Mouse (Mus musculus): Measurements from ENCODE around the gene Olfr1212. TPM values are rescaled to one million over a fixed set of nuclear protein-coding genes. Genes with fewer than 3 reads are reported as not detected.

The Olfr1212 gene
- total RNA-seq (2021): not detected
- long read RNA-seq, experiment 1: 0 reads
- long read RNA-seq, experiment 2: 0 reads

- no peak for DNase-seq
Observed at GRCm38 (mm10) chr2:88953669-88954068, at the start of gene Olfr1212. TSS of gene Olfr1212 (plus strand) at chr2:88953969.

- no peak for DNase-seq
Observed at GRCm38 (mm10) chr2:88915057-88915456, 38.7 kb upstream of the Olfr1212 start, which contains the start of gene Olfr1209. TSS of gene Olfr1209 (minus strand) at chr2:88915157.

GRCm38 (mm10) chr2:88938011-88938410, 15.8 kb upstream of the Olfr1212 start, which contains the start of gene Olfr1211:
TSS of gene Olfr1211 (minus strand) at chr2:88938111.
- no peak for DNase-seq

GRCm38 (mm10) chr2:88980181-88980580, 26.4 kb downstream of the Olfr1212 start, which contains the start of gene Gm13762:
TSS of gene Gm13762 (minus strand) at chr2:88980281.
- no peak for DNase-seq

- no peak for DNase-seq
Observed at GRCm38 (mm10) chr2:88992553-88992952, 38.8 kb downstream of the Olfr1212 start, which contains the start of gene Olfr1214. TSS of gene Olfr1214 (minus strand) at chr2:88992653.

GRCm38 (mm10) chr2:89006873-89007272, 53.1 kb downstream of the Olfr1212 start, which contains the start of gene Olfr1215:
TSS of gene Olfr1215 (minus strand) at chr2:89006973.
- DNase-seq: no peak

Other genes with a start within 250 kb of the Olfr1212 start
- gene Olfr1196, start 249.4 kb upstream of the Olfr1212 start, total RNA-seq (2021): not detected
- gene Olfr1197, start 221.6 kb upstream of the Olfr1212 start, total RNA-seq (2021): not detected
- not detected for gene Olfr1198, start 202.6 kb upstream of the Olfr1212 start, total RNA-seq (2021)
- gene Olfr1199, start 193.5 kb upstream of the Olfr1212 start, total RNA-seq (2021): not detected
- not detected for gene Olfr1200, start 183.5 kb upstream of the Olfr1212 start, total RNA-seq (2021)
- gene Olfr1201, start 160.9 kb upstream of the Olfr1212 start, total RNA-seq (2021): not detected
- not detected for gene Olfr1202, start 139.5 kb upstream of the Olfr1212 start, total RNA-seq (2021)
- not detected for gene Olfr1205, start 124.2 kb upstream of the Olfr1212 start, total RNA-seq (2021)
- not detected for gene Olfr1204, start 104.7 kb upstream of the Olfr1212 start, total RNA-seq (2021)
- gene Olfr1206, start 90.7 kb upstream of the Olfr1212 start, total RNA-seq (2021): not detected
- not detected for gene Olfr1208, start 51.7 kb upstream of the Olfr1212 start, total RNA-seq (2021)
- not detected for gene Olfr1209, start 38.8 kb upstream of the Olfr1212 start, total RNA-seq (2021)
- gene Olfr1211, start 15.9 kb upstream of the Olfr1212 start, total RNA-seq (2021): not detected
- not detected for gene Gm13762, start 26.3 kb downstream of the Olfr1212 start, total RNA-seq (2021)
- not detected for gene Olfr1214, start 38.7 kb downstream of the Olfr1212 start, total RNA-seq (2021)
- not detected for gene Olfr1215, start 53.0 kb downstream of the Olfr1212 start, total RNA-seq (2021)
- not detected for gene Olfr1216, start 64.4 kb downstream of the Olfr1212 start, total RNA-seq (2021)
- gene Olfr1217, start 78.1 kb downstream of the Olfr1212 start, total RNA-seq (2021): not detected
- not detected for gene Olfr1218, start 107.2 kb downstream of the Olfr1212 start, total RNA-seq (2021)
- gene Olfr1219, start 129.5 kb downstream of the Olfr1212 start, total RNA-seq (2021): not detected
- not detected for gene Olfr1220, start 152.9 kb downstream of the Olfr1212 start, total RNA-seq (2021)
- gene Olfr1221, start 163.3 kb downstream of the Olfr1212 start, total RNA-seq (2021): not detected
- gene Olfr1222, start 179.1 kb downstream of the Olfr1212 start, total RNA-seq (2021): not detected
- gene Olfr1223, start 197.6 kb downstream of the Olfr1212 start, total RNA-seq (2021): not detected
- gene Olfr1224-ps1, start 210.1 kb downstream of the Olfr1212 start, total RNA-seq (2021): not detected
- gene Olfr1225, start 220.7 kb downstream of the Olfr1212 start, total RNA-seq (2021): not detected
- gene Olfr1226, start 246.1 kb downstream of the Olfr1212 start, total RNA-seq (2021): not detected